Mouse (Mus musculus) layer of hippocampus, adult 8-10 months (tissue): ENCODE results near the gene Phldb3. TPM values are rescaled to one million over a fixed set of nuclear protein-coding genes. Genes with fewer than 3 reads are reported as not detected.
"Not testable (repeated sequence)": the region's sequence is repeated elsewhere in the genome, so short reads cannot be mapped to it uniquely, and the experiment has no call there.

Experiments
- DNase-seq, 2 experiments: peaks; one replicate each; pipeline ENCODE4 v3.0.0; 2022; ENCODE audit warnings: low spot score in 2 of 2
- total RNA-seq, 4 experiments: library from RNA; stranded (reverse); gene quantifications; 2 replicates each; pipeline ENCODE4 v1.2.4; 2022

The Phldb3 gene
- total RNA-seq, 4 experiments from 2014 or later = 0.27 to 0.73 (median 0.35) TPM

DNA sequence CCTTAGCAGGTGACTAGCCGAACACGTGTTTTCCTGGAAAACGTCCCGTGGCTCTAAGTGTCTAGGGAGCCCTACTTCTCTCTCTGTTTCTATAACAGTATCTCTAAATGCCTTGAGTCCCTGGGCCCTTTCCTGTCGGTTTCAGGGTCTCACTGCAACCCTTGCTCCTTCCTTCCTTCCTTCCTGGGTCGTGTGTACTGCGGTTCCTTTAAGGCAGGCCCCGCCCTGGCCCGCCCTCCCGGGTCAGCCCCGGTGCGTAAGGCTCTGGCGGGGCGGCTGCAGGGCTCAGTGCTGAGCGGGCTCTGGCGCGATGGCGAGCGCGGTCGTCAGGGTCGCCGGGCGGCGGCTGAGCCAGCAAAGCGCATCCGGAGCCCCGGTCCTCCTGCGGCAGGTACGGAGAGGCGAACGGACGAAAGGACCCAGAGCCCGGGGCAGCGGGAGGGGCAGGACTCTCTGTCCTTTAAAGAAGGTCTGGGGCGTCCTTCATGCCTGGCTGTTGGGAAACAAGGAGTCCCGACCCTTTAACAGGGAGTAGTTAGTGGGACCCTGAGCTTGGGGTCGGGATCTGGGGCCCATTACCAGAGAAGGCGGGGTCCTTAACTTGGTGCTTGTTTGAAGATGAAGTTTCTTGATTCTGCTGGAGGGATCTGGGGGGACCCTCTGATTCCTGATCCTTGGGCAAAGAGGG is 16.8 kb upstream of the Phldb3 start:
- peak in 1 of 2 experiments; percentile 48 for DNase-seq

DNA sequence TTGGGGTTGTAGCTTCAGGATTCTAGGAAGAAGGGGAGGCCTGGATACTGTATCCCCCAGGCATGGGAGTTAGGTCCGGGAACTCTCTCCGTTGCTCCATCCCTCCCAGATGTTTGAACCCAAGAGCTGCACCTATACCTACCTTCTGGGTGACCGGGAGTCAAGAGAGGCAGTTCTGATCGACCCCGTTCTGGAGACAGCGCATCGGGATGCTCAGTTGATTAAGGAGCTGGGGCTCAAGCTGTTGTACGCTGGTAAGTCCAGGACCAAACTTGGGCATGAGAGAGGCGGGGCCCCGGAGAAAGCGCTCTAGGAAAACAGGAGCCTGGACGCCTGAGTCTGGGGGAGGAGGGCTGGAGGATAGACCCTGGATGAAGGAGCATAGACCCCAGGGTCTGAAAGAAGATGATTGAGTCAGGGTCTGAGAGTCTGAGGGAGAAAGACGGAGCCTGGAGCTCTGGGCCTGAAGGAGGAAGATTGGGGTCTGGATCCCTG is 16.2 kb upstream of the Phldb3 start:
- no peak for DNase-seq

DNA sequence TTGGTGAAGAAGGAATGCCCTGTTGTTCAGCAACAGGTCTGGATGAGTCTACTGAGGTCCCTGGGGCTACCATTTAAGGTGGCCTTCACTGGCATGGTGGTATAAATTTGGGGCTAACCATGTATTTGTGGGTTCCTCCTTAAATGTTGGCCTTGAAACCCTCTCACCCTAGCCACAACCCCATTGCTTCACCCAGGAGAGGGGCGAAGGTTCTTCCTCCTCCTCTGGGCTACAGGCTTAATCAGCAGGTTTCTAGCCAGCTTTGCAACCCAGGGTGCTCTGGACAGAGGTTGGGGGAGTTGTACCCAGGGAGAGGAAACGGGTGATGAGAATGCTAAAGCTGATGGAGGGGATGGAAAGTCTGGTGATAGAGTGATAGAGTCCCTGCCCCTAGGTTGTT is 15.1 kb upstream of the Phldb3 start:
- DNase-seq = no peak

DNA sequence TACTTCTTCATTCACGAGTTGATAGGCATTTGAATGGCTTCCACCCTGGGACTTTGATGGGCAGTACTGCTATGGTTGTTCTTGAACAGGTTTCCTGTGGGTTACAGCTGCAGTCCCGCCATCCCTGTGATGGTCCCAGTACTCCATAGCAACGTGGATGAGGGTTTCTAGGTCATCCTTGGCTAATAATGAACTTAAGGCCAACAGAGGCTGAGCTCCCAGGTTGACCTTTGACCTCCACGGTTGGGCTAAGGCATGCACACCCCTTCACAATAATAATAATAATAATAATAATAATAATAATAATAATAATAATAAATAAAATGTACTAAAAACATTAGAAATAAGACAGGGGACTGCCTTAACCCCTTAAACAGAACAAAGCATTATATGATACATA is 12.4 kb upstream of the Phldb3 start:
- DNase-seq = no peak

DNA sequence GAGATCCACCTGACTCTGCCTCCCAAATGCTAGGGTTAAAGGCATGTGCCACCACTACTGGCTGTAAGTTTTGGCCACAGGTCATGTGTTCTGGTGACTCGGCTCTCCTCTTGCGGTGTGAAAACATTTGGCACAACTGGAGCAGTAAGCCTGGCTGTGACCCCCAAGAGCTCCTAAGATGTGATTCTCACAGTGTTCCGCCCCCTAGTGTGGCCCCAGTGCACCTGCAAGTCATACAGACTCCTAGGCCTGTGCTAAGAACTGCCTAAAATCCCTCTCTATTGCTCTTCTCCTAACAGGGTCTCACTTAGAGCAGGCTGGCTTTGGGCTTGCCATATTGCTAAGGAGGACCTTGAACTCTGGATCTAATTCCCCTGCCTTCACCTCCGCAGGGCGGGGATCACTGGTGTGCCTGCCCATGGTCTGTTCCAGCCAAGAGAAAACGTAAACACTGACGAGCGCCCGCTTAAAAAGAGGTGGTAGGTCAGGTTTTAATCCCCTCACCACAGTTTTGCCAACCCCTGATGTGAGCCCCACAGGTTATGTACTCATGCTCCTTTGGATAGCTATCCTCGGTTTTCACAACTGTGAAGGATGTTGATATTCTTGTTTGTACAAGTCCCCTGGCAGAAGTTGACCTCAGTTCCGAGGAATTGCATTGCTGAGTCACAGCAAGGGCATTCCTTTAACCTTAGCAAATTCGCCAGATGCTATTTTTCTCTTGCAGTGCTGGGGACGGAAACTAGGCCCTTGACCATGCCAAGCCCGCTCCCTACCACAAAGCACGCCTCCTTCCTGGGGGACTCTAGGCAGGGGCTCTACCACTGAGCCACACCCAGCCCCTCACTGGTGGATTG is 11.1 kb upstream of the Phldb3 start:
- DNase-seq = no peak

DNA sequence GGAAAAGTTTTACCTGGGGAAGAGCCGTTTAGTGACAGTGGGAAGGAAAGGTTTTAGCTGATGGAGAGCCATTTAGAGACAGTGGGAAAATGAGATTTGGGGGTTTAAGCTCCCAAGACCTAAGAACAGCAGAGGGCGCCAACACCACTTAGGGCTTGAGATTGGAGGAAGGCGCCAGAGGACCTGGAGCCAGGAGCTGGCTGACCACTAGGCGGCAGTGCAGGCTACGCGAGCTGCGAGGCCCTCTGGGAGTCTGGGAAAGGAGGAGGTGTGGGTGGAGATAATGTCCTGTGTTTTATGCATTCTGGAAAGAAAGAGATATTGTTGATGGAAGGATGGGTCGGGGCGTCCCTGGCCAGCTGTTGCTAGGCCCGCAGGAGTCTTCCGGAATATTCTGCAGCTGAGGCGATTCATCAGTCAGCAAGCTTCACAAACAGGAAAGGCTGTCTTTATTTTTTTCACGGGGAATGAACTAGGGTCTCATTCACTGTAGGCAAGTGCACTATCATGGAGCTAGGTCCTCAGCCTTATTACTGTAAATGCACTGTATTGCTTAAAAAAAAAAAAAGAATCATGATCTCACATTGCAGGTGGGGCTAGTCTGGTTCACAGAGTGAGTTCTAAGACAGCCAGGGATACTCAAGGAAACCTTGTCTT is 9.5 kb upstream of the Phldb3 start:
- DNase-seq = peak; percentile 92 to 97

DNA sequence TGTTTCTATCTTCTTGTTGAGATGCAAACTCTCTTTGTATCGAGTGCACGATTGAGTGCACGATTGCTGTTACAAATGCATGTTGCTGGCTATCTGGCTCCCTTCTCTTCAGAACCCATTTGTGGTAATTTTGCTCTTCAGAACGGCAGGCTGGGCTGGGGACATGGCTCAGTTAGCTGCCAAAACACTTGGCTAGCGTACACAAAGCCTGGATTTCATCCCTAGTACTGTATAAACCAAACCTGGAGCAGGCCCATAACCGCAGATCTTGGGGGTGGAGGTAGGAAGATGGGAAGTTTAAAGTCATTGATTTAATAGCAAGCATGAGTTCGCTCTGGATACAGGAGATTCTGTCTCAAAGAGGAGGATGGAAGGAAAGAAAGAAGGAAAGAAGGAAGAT is 5.0 kb upstream of the Phldb3 start:
- DNase-seq = peak in 1 of 2 experiments; percentile 15

DNA sequence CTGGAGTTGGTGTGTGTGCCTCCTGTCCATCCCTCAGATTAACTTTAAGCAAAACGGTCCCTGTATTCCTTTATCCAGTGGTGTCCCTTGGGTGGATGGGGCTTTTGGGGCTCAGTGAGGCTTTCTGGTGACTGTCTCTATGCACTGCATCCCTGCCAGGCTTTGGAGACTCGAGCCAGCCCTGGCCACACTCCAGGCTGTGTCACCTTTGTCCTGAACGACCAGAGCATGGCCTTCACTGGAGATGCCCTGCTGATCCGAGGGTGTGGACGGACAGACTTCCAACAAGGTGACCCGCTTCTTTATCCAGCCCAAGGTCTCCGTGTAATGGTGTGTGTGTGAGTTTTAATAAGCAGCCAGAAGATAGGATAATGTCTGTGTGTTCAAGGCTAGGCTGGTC is 4.5 kb upstream of the Phldb3 start:
- DNase-seq = no peak

DNA sequence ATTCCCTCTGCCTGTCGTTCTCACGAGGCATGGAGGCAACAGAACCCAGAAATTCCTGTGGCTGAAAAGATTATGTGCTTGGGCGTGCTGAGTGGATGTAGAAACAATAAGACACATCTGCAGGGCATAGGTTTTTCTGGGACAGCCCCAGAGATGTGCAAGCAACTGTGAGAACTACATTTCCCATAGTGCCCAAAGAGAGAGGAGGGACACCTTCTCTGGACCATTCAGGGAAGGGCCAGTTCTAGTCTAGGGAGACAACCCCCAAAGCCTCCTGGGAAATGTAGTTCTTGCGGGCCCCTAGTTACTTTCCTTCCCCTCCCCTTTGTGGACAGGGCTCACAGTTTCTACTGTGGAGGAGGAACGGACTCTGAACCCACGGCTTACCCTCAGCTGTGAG is 2.5 kb upstream of the Phldb3 start:
- DNase-seq = peak; percentile 14 to 35

DNA sequence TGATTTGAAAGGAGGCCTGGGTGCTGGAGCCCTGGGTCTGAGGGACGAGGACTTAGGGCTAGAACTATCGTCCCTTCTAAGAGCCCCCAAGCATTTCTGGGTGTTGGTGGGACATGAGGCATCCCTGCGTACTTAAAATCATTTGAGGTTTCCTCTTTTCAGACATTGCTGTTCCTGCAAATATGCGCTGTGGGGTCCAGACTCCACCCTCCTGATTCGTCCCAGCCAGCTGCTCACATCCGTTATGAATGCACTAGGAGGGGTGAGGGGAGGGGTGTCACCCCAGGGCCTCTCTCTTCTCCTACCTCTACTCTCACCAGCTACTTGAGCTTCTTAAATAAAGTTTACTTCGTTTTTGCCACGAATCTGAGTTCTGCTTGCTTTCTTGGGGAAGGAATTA is 2.0 kb upstream of the Phldb3 start:
- DNase-seq = no peak

DNA sequence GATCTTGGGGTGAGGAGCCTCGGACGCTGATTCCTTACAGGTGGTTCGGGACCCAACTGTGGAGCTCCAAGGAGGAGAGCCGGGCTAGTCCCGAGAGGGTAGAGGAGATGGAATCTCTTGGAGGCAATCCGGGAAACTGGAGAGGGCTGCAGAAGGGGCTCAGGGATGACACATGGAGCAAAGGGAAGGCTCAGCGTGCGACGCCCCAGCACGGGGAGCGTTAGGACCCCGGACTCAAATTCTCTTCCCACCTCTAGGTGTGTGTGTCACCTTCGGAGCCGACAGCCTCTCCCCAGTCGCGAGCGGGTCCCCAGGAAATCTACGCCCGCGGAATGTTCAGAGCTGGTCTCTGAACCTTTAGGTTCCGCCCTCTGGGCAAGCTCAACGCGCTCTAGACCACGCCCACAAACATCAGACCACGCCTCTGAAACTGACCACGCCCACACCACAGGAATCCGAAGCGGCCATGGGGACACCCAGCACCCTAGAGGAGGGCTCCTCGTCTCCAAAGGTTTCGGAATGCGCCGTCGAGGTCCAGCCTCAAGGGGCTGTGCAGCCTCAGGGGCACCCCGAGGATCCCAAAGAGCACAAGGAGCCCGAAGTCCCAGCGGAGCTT is 424 bp downstream of the Phldb3 start:
- DNase-seq = peak; percentile 29 to 40

DNA sequence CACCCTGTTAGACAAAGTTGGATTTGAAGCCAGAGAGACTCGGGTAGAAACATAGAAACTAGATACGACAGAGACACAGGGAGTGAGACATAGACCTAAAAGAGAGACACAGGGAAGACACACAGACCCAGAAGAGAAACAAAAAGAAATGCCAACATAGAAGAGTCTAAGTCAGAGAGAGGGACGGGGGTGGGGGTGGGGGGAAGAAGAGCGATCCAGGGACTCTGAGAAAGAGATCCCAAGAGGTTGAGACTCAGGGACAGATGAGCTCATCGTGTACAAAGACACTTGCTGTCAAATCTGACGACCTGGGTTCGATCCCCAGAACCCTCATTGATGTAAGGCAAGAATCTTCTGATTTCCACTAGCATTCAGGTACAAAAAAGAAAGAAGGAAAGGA is 1.1 kb downstream of the Phldb3 start:
- DNase-seq = no peak

DNA sequence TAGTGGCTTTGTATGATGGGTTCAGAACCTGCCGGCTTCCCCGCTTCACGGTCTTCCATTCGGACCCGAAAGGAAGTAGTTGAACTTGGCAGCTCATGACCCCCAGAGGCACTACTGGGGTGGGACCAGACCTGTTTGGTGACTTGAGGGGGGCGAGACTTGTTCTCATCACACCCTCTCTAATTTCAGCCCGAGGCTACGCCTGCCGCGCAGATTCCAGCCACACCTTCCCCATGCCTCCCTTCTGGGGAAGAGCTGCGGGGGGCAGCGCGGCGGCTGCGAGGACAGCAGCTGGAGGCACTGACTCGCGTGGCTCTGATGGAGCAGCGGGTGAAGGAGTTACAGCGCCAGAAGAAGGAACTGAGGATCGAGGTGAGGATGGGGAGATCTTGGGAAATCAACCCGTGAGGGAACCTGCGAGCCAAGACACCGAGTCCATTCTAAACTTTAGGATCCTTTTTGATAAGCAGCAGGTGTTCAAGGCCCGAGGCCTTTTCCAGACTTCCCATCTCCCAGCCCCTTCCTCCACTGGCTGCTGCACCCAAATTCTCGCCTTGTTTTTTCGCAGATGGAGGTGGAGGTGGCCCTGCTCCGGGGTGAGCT is 1.8 kb downstream of the Phldb3 start:
- no peak for DNase-seq

DNA sequence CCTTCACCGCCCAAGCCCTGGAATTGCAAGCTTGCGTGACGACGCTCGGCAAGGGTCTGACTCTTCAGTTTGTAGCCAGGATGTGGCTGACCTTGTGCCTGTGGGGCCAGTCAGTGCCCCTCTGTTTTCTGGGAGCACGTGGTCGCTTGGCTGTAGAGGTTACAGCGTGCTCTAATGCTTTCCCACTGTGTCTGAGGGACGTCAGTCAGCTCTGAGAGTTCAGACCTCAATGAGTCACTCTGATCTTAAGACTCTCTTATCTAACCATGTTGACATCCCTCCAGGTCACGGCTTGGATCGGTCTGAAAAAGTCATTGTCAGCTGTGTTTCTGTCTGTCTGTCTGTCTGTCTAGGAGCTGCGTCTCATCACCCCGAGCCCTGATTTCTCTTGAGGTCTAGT is 4.3 kb downstream of the Phldb3 start:
- no peak for DNase-seq

DNA sequence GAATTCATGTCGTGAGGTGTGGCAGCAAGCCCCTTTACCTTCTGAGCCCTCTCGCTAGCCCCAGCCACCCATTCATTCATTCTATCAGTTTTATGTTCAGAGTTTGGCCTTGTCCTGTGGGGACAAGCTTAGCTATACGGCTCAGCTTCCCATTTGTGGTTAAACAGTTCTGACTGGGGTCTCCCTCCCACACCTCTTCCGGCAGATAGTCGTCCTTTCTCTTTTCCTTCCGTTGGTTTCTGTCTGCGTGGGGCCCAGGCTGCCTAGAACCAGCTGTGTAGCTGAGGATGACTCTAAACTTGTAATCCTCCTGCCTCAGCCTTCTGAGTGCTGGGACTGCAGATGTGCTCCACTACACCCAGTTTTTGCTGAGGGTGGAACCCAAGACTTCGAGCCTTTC is 7.2 kb downstream of the Phldb3 start:
- no peak for DNase-seq

DNA sequence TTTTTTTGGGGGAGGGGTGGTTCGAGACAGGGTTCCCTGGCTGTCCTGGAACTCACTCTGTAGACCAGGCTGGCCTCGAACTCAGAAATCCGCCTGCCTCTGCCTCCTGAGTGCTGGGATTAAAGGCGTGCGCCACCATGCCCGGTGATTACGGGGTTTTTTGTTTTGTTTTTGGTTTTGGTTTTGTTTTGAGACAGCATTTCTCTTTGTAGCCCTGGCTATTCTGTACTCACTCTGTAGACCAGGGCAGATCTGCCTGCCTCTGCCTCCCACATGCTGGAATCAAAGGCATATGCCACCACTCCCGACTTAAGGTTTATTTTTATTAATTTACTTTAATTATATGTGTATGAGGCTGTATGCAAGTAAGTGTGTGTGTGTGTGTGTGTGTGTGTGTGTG is 7.8 kb downstream of the Phldb3 start:
- DNase-seq = not testable (repeated sequence)

DNA sequence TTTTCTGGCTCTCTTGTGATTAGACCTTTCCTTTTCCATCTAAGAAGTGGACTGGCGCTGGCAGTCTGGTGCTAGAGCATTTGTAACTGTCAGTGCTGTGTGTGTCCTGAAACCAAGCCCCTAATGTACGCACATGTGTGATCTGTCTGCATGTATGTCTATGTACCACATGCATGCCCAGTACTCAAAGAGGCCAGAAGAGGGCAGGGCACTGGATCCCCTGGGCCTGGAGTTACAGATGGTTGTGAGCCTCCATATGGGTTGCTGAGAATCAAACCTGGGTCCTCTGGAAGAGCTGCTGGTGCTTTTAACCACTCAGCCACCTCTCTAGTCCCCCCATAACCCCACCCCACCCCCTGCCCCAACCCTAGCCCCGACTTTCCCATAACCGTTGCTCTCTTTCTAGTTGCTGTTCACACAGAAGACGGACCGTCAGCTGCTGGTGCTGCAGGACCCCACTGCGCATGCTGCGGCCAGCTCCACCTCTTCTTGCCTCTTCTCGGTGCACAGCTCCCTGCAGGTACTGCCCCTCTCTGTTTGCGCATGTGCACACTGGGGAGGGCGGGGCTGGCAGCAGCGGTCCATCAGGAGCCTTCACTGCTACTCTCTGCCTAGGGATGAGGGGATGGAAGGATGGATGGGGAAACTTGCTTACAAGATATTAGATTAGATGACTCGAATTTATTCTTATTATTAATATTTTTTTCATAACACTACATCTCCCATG is 9.3 kb downstream of the Phldb3 start:
- DNase-seq = no peak

DNA sequence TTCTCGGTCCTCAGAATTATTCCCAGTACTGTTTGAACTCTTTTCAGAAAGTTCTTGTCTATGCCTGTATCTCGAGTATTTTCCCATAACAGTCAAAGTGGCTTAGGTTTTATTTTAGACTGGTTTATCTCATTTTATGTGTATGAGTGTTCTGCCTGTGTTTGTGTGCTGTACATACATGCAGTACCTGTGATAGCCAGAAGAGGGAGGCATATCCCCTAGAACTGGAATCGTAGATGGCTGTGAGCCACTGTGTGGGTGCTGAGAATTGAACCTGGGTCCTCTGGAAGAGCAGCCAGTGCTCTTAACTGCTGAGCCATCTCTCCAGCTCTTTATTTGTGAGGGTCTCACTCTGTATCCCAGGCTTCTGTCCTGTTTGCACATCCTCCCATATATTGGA is 10.6 kb downstream of the Phldb3 start:
- no peak for DNase-seq

DNA sequence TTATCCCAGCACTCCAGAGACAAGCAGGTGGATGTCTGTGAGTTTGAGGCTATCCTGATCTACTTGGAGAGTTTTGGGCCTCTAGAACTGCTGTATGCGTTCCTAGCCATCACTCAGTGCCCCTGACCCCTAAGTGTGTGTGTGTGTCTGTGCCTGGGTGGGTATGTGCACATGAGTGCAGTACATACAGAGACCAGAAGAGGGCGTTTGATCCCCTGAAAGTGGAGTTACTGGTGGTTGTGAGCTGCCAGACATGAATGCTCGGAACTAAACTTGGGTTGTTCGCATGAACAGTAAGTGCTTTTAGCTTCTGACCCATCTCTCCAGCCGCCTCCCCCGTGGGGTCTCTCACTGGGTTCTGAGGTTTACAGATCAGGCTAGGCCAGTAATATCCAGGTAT is 12.4 kb downstream of the Phldb3 start:
- DNase-seq = no peak
